Mouse (Mus musculus) heart, adult 2 months (tissue): Measurements from ENCODE around the gene Clec2e. TPM values are rescaled to one million over a fixed set of nuclear protein-coding genes. Genes with fewer than 3 reads are reported as not detected.
"Not testable (repeated sequence)": the region's sequence is repeated elsewhere in the genome, so short reads cannot be mapped to it uniquely, and the experiment has no call there.

Experiments used
- DNase-seq, 2 experiments: peaks; one replicate each; pipeline ENCODE4 v3.0.0; 2021
- H3K27ac ChIP-seq: fragments of 200-600 bp; 2 replicates; pipeline ENCODE4 v1.8.1; 2022
- H3K27me3 ChIP-seq: fragments of 200-500 bp; 2 replicates; pipeline ENCODE4 v1.6.1; 2012; ENCODE audit warnings: mild to moderate bottlenecking, low read length, inconsistent platforms, mixed read lengths; ENCODE audit not compliant: control insufficient read depth, insufficient read depth
- H3K36me3 ChIP-seq: fragments of 200-500 bp; 2 replicates; pipeline ENCODE4 v1.6.1; 2012; ENCODE audit warnings: low read length, inconsistent platforms; ENCODE audit not compliant: control insufficient read depth, insufficient read depth
- H3K4me1 ChIP-seq: fragments of 200-500 bp; 2 replicates; pipeline ENCODE4 v1.6.1; 2011; ENCODE audit warnings: low read length; ENCODE audit not compliant: control insufficient read depth, insufficient read depth
- H3K4me3 ChIP-seq: fragments of 200-600 bp; 2 replicates; pipeline ENCODE4 v1.8.1; 2022
- H3K79me2 ChIP-seq: fragments of 200-500 bp; replicated peaks from 2 replicates; pipeline ENCODE4 v1.6.1; 2012; ENCODE audit warnings: mild to moderate bottlenecking, inconsistent platforms, low read length, moderate library complexity, mixed read lengths; ENCODE audit not compliant: control insufficient read depth, insufficient read depth
- H3K9ac ChIP-seq: fragments of 200-500 bp; 2 replicates; pipeline ENCODE4 v1.6.1; 2012; ENCODE audit warnings: low read depth, mild to moderate bottlenecking, control low read depth, inconsistent platforms, low read length, mixed read lengths
- CTCF ChIP-seq: fragments of 200-600 bp; IDR thresholded peaks from 2 replicates; pipeline ENCODE4 v1.8.1; 2022; ENCODE audit warnings: antibody characterized with exemption, mild to moderate bottlenecking, moderate library complexity
- EP300 ChIP-seq: fragments of 200-500 bp; IDR thresholded peaks from 2 replicates; pipeline ENCODE4 v1.6.1; 2011; ENCODE audit warnings: low read depth, low read length, control low read depth; ENCODE audit not compliant: insufficient read depth
- POLR2A ChIP-seq: fragments of 200-500 bp; IDR thresholded peaks from 2 replicates; pipeline ENCODE4 v1.6.1; 2011; ENCODE audit warnings: mild to moderate bottlenecking, low read depth, low read length, control low read depth; ENCODE audit not compliant: insufficient read depth
- WGBS: fragments of 180-500 bp; shearing (Covaris S2); methylation state at CpG from one replicate; pipeline ENCODE4 v1.1.7; 2018; 5-methylcytosine and 5-hydroxymethylcytosine counted together
- intact Hi-C: fragments of 180-260 bp; cut with DNase I; formaldehyde crosslinking; loops from one replicate; pipeline ENCODE4 v1.15.1; 2025
- polyA plus RNA-seq: library from polyadenylated mRNA; depleted of rRNA; stranded (reverse); fragments of >200 nt; gene quantifications from 2 replicates; pipeline ENCODE4 v1.2.3, GENCODE M21; 2012
- total RNA-seq, 2 experiments: library from RNA; stranded (reverse); gene quantifications; 2 replicates each; pipeline ENCODE4 v1.2.3; 2021

The Clec2e gene
- total and polyA plus RNA-seq, 3 experiments = 0.10 to 0.26 TPM; not detected in 1

GRCm38 (mm10) chr6:129097929-129098328 is 2.8 kb downstream of the Clec2e start:
- intact Hi-C loops = loop anchor here (2.0 to 10.0 kb wide), 3 partner anchors 33 to 267 kb away; partner anchors contain the start of gene Clec2d
- Histone ChIP-seq H3K79me2 (no peaks in the 10 kb centered on the region), H3K36me3 (peaks cover 14% of the 10 kb centered on the region), H3K27me3 (no peaks in the 10 kb centered on the region), H3K4me1 (peaks cover 6% of the 10 kb centered on the region), H3K27ac (peak overlapping the region; percentile 80), H3K9ac (no peak overlapping the region), H3K4me3 (no peak overlapping the region)
- 21% methylated on average over 1 of the region's 1 CpGs for WGBS
- no peak for TF ChIP-seq CTCF
- TF ChIP-seq EP300 = peak; percentile 77; the same call in 1 of the 2 replicates
- peak; percentile 43 to 68 for DNase-seq

GRCm38 (mm10) chr6:129095166-129095565 is 5.5 kb downstream of the Clec2e start:
- Histone ChIP-seq H3K9ac (peak overlapping the region; percentile 45), H3K4me1 (peaks cover 4% of the 10 kb centered on the region), H3K27ac (peak overlapping the region; percentile 67), H3K79me2 (no peaks in the 10 kb centered on the region), H3K36me3 (peaks cover 11% of the 10 kb centered on the region), H3K4me3 (no peak overlapping the region), H3K27me3 (no peaks in the 10 kb centered on the region)
- DNase-seq = peak in 1 of 2 experiments; percentile 36
- TF ChIP-seq CTCF = peak; percentile 99
- TF ChIP-seq POLR2A = no peak
- intact Hi-C loops = loop anchor here (1.0 to 10.0 kb wide), 2 partner anchors 143 to 270 kb away; no protein-coding TSS in a partner anchor

GRCm38 (mm10) chr6:129088596-129088995 is 12.1 kb downstream of the Clec2e start:
- not testable (repeated sequence) for H3K27me3 ChIP-seq, H3K4me3 ChIP-seq, H3K9ac ChIP-seq, H3K79me2 ChIP-seq, DNase-seq, H3K36me3 ChIP-seq, H3K27ac ChIP-seq, H3K4me1 ChIP-seq
- WGBS = 94% methylated on average over 8 of the region's 8 CpGs
- intact Hi-C loops = loop anchor here (1.0 to 2.0 kb wide), 2 partner anchors 167 to 234 kb away; no protein-coding TSS in a partner anchor

GRCm38 (mm10) chr6:129088161-129088560 is 12.6 kb downstream of the Clec2e start:
- WGBS = 66% methylated on average over 1 of the region's 1 CpGs
- Histone ChIP-seq H3K36me3 (no peaks in the 10 kb centered on the region), H3K27ac (no peak overlapping the region), H3K9ac (no peak overlapping the region), H3K79me2 (no peaks in the 10 kb centered on the region), H3K4me3 (no peak overlapping the region), H3K27me3 (no peaks in the 10 kb centered on the region), H3K4me1 (no peaks in the 10 kb centered on the region)
- DNase-seq = no peak
- no peak for TF ChIP-seq EP300
- no peak for TF ChIP-seq POLR2A
- peak; percentile 84 for TF ChIP-seq CTCF
- intact Hi-C loops = loop anchor here (1.0 to 2.0 kb wide), 2 partner anchors 167 to 233 kb away; no protein-coding TSS in a partner anchor

GRCm38 (mm10) chr6:129086031-129086430 is 14.7 kb downstream of the Clec2e start:
- H3K79me2 ChIP-seq, H3K27ac ChIP-seq, H3K36me3 ChIP-seq, H3K4me1 ChIP-seq, H3K4me3 ChIP-seq, H3K27me3 ChIP-seq, intact Hi-C loops, DNase-seq, H3K9ac ChIP-seq: not testable (repeated sequence)
- 76% methylated on average over 2 of the region's 2 CpGs for WGBS

- no peaks in the 10 kb centered on the region for H3K36me3 ChIP-seq
- no peak overlapping the region for H3K4me3 ChIP-seq
- intact Hi-C loops = no loop called here
- no peaks in the 10 kb centered on the region for H3K79me2 ChIP-seq
- TF ChIP-seq EP300 (no peak), POLR2A (no peak), CTCF (no peak)
- no peaks in the 10 kb centered on the region for H3K27me3 ChIP-seq
- H3K9ac ChIP-seq = no peak overlapping the region
- no peak for DNase-seq
- no peak overlapping the region for H3K27ac ChIP-seq
- H3K4me1 ChIP-seq = no peaks in the 10 kb centered on the region
- 89% methylated on average over 6 of the region's 6 CpGs for WGBS
Observed at GRCm38 (mm10) chr6:129085098-129085497, 15.6 kb downstream of the Clec2e start.

- intact Hi-C loops = loop anchor here (1.0 to 5.0 kb wide), 2 partner anchors 35 to 213 kb away; no protein-coding TSS in a partner anchor
- TF ChIP-seq EP300 = no peak
- no peak for TF ChIP-seq POLR2A
- peak; percentile 82 for TF ChIP-seq CTCF
- H3K27me3 ChIP-seq = no peaks in the 10 kb centered on the region
- H3K4me1 ChIP-seq = no peaks in the 10 kb centered on the region
- 44% methylated on average over 1 of the region's 1 CpGs for WGBS
- DNase-seq = peak; percentile 17 to 25
- H3K36me3 ChIP-seq = no peaks in the 10 kb centered on the region
- no peak overlapping the region for H3K9ac ChIP-seq
- no peak overlapping the region for H3K27ac ChIP-seq
- H3K4me3 ChIP-seq = no peak overlapping the region
- H3K79me2 ChIP-seq = no peaks in the 10 kb centered on the region
Observed at GRCm38 (mm10) chr6:129066986-129067385, 33.7 kb downstream of the Clec2e start.
